Mouse (Mus musculus): ENCODE data around the gene Rundc3a. TPM values are rescaled to one million over a fixed set of nuclear protein-coding genes. Genes with fewer than 3 reads are reported as not detected.
"Not testable (repeated sequence)": the region's sequence is repeated elsewhere in the genome, so short reads cannot be mapped to it uniquely, and the experiment has no call there.

Rundc3a gene
- polyA plus RNA-seq, 2 experiments = 1.0 to 3.2 TPM

DNA sequence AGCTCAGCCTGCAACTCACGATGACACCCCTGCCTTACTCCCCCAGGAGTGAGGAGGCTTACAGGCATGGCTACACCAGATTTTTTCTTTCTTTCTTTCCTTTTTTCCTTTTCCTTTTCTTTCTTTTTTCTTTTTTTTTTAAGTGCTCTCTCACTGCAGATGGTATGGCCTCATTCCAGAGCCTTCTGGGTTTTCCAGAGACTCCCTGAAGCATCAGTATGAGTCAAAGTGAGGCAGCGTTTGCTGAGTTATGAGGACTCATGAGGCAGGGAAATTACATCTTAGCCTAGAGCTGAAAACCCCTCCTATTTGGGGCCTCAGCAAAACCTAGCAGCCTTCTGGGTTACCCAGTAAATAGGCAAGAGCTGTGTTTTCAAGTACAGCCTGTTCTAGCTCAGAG lies 8.8 kb upstream of the Rundc3a start:
- Histone ChIP-seq H3K9ac (ENCODE audit: low read depth, low read length, severe bottlenecking) (no peak overlapping the region), H3K4me2 (replicated peaks; ENCODE audit: low read depth, low read length, severe bottlenecking) (no peak overlapping the region), H3K27ac (replicated peaks; ENCODE audit: low read depth, low read length) (no peak overlapping the region), H3K4me3 (replicated peaks; ENCODE audit: low read length) (no peak overlapping the region), H3K9me3 (ENCODE audit: control insufficient read depth, low read length) (no peaks in the 10 kb centered on the region), H3K27me3 (ENCODE audit: control insufficient read depth, insufficient read depth, low read length) (no peaks in the 10 kb centered on the region), H3K36me3 (ENCODE audit: control insufficient read depth, insufficient read depth, low read length) (no peaks in the 10 kb centered on the region), H3K4me1 (ENCODE audit: control insufficient read depth, insufficient read depth, low read length) (no peaks in the 10 kb centered on the region)
- TF ChIP-seq POLR2A (IDR thresholded peaks at IDR 0.05; ENCODE audit: borderline replicate concordance, extremely low read depth, insufficient read depth, insufficient read length) = no peak
- 45% methylated on average over 2 of the region's 2 CpGs for WGBS
- no peak for ATAC-seq (ENCODE audit: low FRiP score, low read depth)
- DNase-seq (ENCODE audit: low spot score) = no peak

DNA sequence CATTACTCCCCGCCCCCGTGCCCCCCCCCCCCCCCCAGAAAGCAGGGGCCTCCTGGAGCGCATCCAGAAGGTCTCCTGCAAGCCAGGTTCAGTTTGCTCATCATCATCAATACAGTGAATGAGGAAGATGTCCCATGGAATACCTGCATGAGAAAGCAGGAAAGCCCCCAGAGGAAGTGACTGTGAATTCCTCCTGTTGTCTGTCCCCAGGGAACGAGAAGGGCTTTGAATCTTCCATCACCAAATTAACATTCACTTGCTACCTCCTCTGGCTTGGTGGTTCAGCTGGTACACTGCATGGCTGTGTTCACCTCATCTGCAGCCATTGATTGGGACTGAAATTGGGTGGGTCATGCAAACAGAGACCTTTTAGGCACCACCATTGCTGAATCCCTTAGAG lies 8.1 kb upstream of the Rundc3a start:
- no peak overlapping the region for H3K9ac ChIP-seq (ENCODE audit: low read depth, low read length, severe bottlenecking)
- no peak overlapping the region for H3K27ac ChIP-seq (replicated peaks; ENCODE audit: low read depth, low read length)
- ATAC-seq (ENCODE audit: low FRiP score, low read depth) = no peak
- H3K9me3 ChIP-seq (ENCODE audit: control insufficient read depth, low read length) = no peaks in the 10 kb centered on the region
- no peak overlapping the region for H3K4me3 ChIP-seq (replicated peaks; ENCODE audit: low read length)
- no peaks in the 10 kb centered on the region for H3K27me3 ChIP-seq (ENCODE audit: control insufficient read depth, insufficient read depth, low read length)
- WGBS = 40% methylated on average over 4 of the region's 4 CpGs
- no peak overlapping the region for H3K4me2 ChIP-seq (replicated peaks; ENCODE audit: low read depth, low read length, severe bottlenecking)
- no peaks in the 10 kb centered on the region for H3K36me3 ChIP-seq (ENCODE audit: control insufficient read depth, insufficient read depth, low read length)
- TF ChIP-seq POLR2A (IDR thresholded peaks at IDR 0.05; ENCODE audit: borderline replicate concordance, extremely low read depth, insufficient read depth, insufficient read length) = no peak
- no peak for DNase-seq (ENCODE audit: low spot score)
- H3K4me1 ChIP-seq (ENCODE audit: control insufficient read depth, insufficient read depth, low read length) = no peaks in the 10 kb centered on the region

DNA sequence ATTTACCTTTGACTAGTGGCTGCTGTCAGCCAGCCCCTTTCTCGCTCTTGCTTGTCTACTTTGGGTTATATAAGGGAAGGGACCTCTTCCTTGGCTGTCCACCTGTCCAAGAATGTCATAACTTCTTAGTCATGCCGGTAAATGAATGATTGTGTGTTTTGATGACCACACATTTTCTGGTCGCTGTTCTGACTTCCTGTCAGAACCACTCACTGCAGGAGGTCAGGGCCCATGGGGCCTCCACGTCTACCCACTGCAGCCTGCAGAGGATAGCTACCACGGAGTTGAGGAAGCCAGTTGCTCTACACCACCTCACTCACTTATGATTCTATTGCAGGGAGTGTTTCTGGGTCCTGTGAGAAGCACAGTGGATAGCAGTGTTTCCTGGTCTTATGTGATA lies 7.1 kb upstream of the Rundc3a start:
- no peak for DNase-seq (ENCODE audit: low spot score)
- Histone ChIP-seq H3K27ac (replicated peaks; ENCODE audit: low read depth, low read length) (no peak overlapping the region), H3K4me1 (ENCODE audit: control insufficient read depth, insufficient read depth, low read length) (no peaks in the 10 kb centered on the region), H3K36me3 (ENCODE audit: control insufficient read depth, insufficient read depth, low read length) (no peaks in the 10 kb centered on the region), H3K4me3 (replicated peaks; ENCODE audit: low read length) (no peak overlapping the region), H3K9me3 (ENCODE audit: control insufficient read depth, low read length) (no peaks in the 10 kb centered on the region), H3K4me2 (replicated peaks; ENCODE audit: low read depth, low read length, severe bottlenecking) (no peak overlapping the region), H3K27me3 (ENCODE audit: control insufficient read depth, insufficient read depth, low read length) (no peaks in the 10 kb centered on the region), H3K9ac (ENCODE audit: low read depth, low read length, severe bottlenecking) (no peak overlapping the region)
- no peak for TF ChIP-seq POLR2A (IDR thresholded peaks at IDR 0.05; ENCODE audit: borderline replicate concordance, extremely low read depth, insufficient read depth, insufficient read length)
- WGBS = 55% methylated on average over 5 of the region's 5 CpGs
- no peak for ATAC-seq (ENCODE audit: low FRiP score, low read depth)

DNA sequence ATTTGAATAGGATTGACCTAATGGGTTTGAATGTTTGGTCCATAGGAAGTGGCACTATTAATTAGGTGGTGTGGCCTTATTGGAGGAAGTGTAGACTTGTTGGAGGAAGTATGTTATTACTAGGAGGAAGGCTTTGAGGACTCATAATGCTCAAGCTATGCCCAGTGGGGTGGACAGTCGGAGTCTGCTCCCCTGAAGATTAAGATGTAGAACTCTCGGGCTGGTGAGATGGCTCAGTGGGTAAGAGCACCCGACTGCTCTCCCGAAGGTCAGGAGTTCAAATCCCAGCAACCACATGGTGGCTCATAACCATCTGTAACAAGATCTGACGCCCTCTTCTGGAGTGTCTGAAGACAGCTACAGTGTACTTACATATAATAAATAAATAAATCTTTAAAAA lies 3.8 kb upstream of the Rundc3a start:
- WGBS = 87% methylated on average over 4 of the region's 5 CpGs
- H3K9ac ChIP-seq (ENCODE audit: low read depth, low read length, severe bottlenecking); H3K4me1 ChIP-seq (ENCODE audit: control insufficient read depth, insufficient read depth, low read length); H3K9me3 ChIP-seq (ENCODE audit: control insufficient read depth, low read length); H3K4me2 ChIP-seq (replicated peaks; ENCODE audit: low read depth, low read length, severe bottlenecking); DNase-seq (ENCODE audit: low spot score); H3K36me3 ChIP-seq (ENCODE audit: control insufficient read depth, insufficient read depth, low read length); H3K27ac ChIP-seq (replicated peaks; ENCODE audit: low read depth, low read length); H3K4me3 ChIP-seq (replicated peaks; ENCODE audit: low read length); ATAC-seq (ENCODE audit: low FRiP score, low read depth); H3K27me3 ChIP-seq (ENCODE audit: control insufficient read depth, insufficient read depth, low read length): not testable (repeated sequence)

DNA sequence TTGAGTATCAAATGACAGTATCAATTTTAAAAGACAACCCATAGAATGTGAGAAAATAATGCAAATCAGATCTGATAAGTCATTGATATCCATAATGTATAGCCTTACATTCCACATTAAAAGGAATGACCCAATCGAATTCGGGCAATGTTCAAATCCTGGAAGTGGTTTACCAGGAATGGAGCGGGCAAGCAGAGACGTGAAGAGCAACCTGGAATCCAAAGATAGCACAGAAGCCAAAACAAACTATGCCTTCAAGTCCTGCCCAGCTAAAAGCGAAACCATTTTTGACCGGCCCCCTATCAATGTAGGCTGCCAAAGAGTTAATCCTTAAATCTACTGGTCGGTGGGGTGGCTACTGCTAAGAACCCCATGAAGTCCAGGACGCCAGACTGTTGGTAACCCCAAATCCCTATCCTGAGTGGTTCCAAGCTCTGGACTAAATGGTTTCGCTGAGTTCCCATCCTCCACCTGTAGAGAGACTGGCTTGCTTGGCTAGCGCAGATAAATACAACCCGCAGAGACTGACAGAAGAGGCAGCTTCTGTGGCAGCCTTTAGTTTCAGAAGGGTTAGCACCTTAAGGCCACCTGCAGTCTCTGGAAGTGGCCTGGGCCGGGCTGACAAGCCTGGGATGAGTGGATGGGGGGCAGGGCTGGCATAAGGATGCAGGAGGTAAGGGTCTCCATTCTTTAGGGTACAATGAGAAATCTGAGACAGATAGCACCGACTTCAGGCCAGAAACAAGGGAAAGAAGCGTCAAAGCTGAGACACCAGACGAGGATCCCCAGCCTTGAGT lies 564 bp upstream of the Rundc3a start:
- H3K9ac ChIP-seq (ENCODE audit: low read depth, low read length, severe bottlenecking) = no peak overlapping the region
- H3K27me3 ChIP-seq (ENCODE audit: control insufficient read depth, insufficient read depth, low read length) = no peaks in the 10 kb centered on the region
- no peak overlapping the region for H3K27ac ChIP-seq (replicated peaks; ENCODE audit: low read depth, low read length)
- peak overlapping the region; percentile 94 for H3K4me2 ChIP-seq (replicated peaks; ENCODE audit: low read depth, low read length, severe bottlenecking)
- no peaks in the 10 kb centered on the region for H3K36me3 ChIP-seq (ENCODE audit: control insufficient read depth, insufficient read depth, low read length)
- H3K9me3 ChIP-seq (ENCODE audit: control insufficient read depth, low read length) = no peaks in the 10 kb centered on the region
- WGBS = 18% methylated on average over 15 of the region's 15 CpGs
- TF ChIP-seq POLR2A (IDR thresholded peaks at IDR 0.05; ENCODE audit: borderline replicate concordance, extremely low read depth, insufficient read depth, insufficient read length) = no peak
- H3K4me1 ChIP-seq (ENCODE audit: control insufficient read depth, insufficient read depth, low read length) = peaks cover 7% of the 10 kb centered on the region
- ATAC-seq (ENCODE audit: low FRiP score, low read depth) (no peak), DNase-seq (ENCODE audit: low spot score) (no peak)
- H3K4me3 ChIP-seq (replicated peaks; ENCODE audit: low read length) = peak overlapping the region; percentile 35

Measured in limb, embryonic 14.5 days (tissue).